Mouse (Mus musculus) ES-Bruce4 (cell line): ENCODE data around the gene Epb41l1.
A peak's percentile ranks its signal among the peaks of the same experiment; 100 is the strongest.

ENCODE experiments used
- CTCF ChIP-seq: IDR thresholded peaks from one replicate; pipeline ENCODE4 v1.8.1; 2011; ENCODE audit warnings: low read depth, low read length
- POLR2A ChIP-seq: IDR thresholded peaks from one replicate; pipeline ENCODE4 v1.8.1; 2011; ENCODE audit warnings: low read length; ENCODE audit not compliant: insufficient read depth

GRCm38 (mm10) chr2:156584154-156584796 is 163.6 kb downstream of the Epb41l1 start:
- TF ChIP-seq POLR2A (no peak), CTCF (peak; percentile 71)
